8 mouse cellular contexts compared by ENCODE assay signal in genomic region chr8:121585159-121585825, GRCm38 (mm10). TPM values are rescaled to one million over a fixed set of nuclear protein-coding genes. Genes with fewer than 3 reads are reported as not detected.
DNase-seq lines count a peak whose midpoint lies in the region; ATAC-seq lines count a peak whose summit lies in the region.

No protein-coding gene starts in this region.

- H3K9me3 ChIP-seq in heart, embryonic 13.5 days = no peaks in the 10 kb centered on the region
- H3K9me3 ChIP-seq in liver, embryonic 12.5 days (replicated peaks) = no peaks in the 10 kb centered on the region
- H3K9me3 ChIP-seq in stomach, embryonic 15.5 days = no peaks in the 10 kb centered on the region

- H3K9ac ChIP-seq in heart, embryonic 13.5 days = peak overlapping the region; percentile 85
- H3K9ac ChIP-seq in liver, embryonic 12.5 days = peak overlapping the region; percentile 81
- peak overlapping the region; percentile 46; the same call in 1 of the 2 replicates for H3K9ac ChIP-seq in stomach, embryonic 15.5 days

- peaks cover 7% of the 10 kb centered on the region; the same call in 1 of the 2 replicates for H3K4me1 ChIP-seq in brown adipose tissue, adult 24 weeks (ENCODE audit: control insufficient read depth, insufficient read depth, insufficient read length, low read length)
- peaks cover 15% of the 10 kb centered on the region for H3K4me1 ChIP-seq in heart, embryonic 13.5 days
- H3K4me1 ChIP-seq in liver, embryonic 12.5 days = peaks cover 55% of the 10 kb centered on the region
- H3K4me1 ChIP-seq in stomach, embryonic 15.5 days = peaks cover 4% of the 10 kb centered on the region

- ATAC-seq in heart, embryonic 13.5 days (ENCODE audit: extremely low read depth, insufficient number of reproducible peaks, low FRiP score, low TSS enrichment) = peak; percentile 91
- peak; percentile 86 for ATAC-seq in liver, embryonic 12.5 days
- peak; percentile 94 for ATAC-seq in stomach, embryonic 15.5 days (ENCODE audit: insufficient read depth, low FRiP score, low read depth)

- DNase-seq in CD4-positive, CD25-positive, alpha-beta regulatory T cell, adult 2 months (ENCODE audit: low read depth, low spot score) = peak; percentile 100
- peak; percentile 92 for DNase-seq in fat pad, adult 2 months (ENCODE audit: extremely low read depth, low read depth, low spot score)
- peak; percentile 100 for DNase-seq in kidney, postnatal 10 days
- DNase-seq in natural killer cell, adult 2 months (ENCODE audit: low spot score in 2 of 2) = peak; percentile 99

- 1% methylated on average over 47 of the region's 47 CpGs for WGBS in heart, embryonic 13.5 days
- WGBS in liver, embryonic 12.5 days (ENCODE audit: insufficient replicate concordance) = 2% methylated on average over 47 of the region's 47 CpGs
- 1% methylated on average over 47 of the region's 47 CpGs for WGBS in stomach, embryonic 15.5 days

- H3K36me3 ChIP-seq in heart, embryonic 13.5 days = no peaks in the 10 kb centered on the region
- H3K36me3 ChIP-seq in liver, embryonic 12.5 days = no peaks in the 10 kb centered on the region
- no peaks in the 10 kb centered on the region for H3K36me3 ChIP-seq in stomach, embryonic 15.5 days

- H3K27ac ChIP-seq in brown adipose tissue, adult 24 weeks (replicated peaks; ENCODE audit: low read depth, low read length) = peak overlapping the region; percentile 62
- H3K27ac ChIP-seq in heart, embryonic 13.5 days (replicated peaks) = peak overlapping the region; percentile 64
- peak overlapping the region; percentile 86 for H3K27ac ChIP-seq in liver, embryonic 12.5 days
- H3K27ac ChIP-seq in stomach, embryonic 15.5 days = no peak overlapping the region

- peak overlapping the region; percentile 79 for H3K4me3 ChIP-seq in brown adipose tissue, adult 24 weeks (ENCODE audit: insufficient read depth, low read depth, low read length)
- peak overlapping the region; percentile 72 for H3K4me3 ChIP-seq in heart, embryonic 13.5 days
- peak overlapping the region; percentile 75 for H3K4me3 ChIP-seq in liver, embryonic 12.5 days
- H3K4me3 ChIP-seq in stomach, embryonic 15.5 days (replicated peaks) = peak overlapping the region; percentile 60

- peak overlapping the region; percentile 73 for H3K4me2 ChIP-seq in heart, embryonic 13.5 days
- H3K4me2 ChIP-seq in liver, embryonic 12.5 days = peak overlapping the region; percentile 76
- H3K4me2 ChIP-seq in stomach, embryonic 15.5 days = peak overlapping the region; percentile 73

- no peaks in the 10 kb centered on the region for H3K27me3 ChIP-seq in heart, embryonic 13.5 days (replicated peaks)
- H3K27me3 ChIP-seq in liver, embryonic 12.5 days (replicated peaks) = no peaks in the 10 kb centered on the region
- no peaks in the 10 kb centered on the region for H3K27me3 ChIP-seq in stomach, embryonic 15.5 days (replicated peaks)

RNA-seq across cellular contexts. Expression of gene Map1lc3b, which starts 4.9 kb away (rescaled TPM):
- 258 and 275 TPM in 2 replicates for polyA plus RNA-seq in brown adipose tissue, adult 24 weeks (2012; ENCODE audit: insufficient read depth, insufficient read length, missing spikeins)
- polyA plus RNA-seq in heart, embryonic 13.5 days (2015; fragmentation: Nextera tagmentation; extraction: Ambion mirVana) = 187 and 188 TPM in 2 replicates
- 135 and 137 TPM in 2 replicates for polyA plus RNA-seq in liver, embryonic 12.5 days (2016; fragmentation: Nextera tagmentation; extraction: Ambion mirVana)
- 179 and 217 TPM in 2 replicates for polyA plus RNA-seq in stomach, embryonic 15.5 days (2015; fragmentation: Nextera tagmentation; extraction: Ambion mirVana)

RNA-seq across cellular contexts. Expression of gene Fbxo31, which starts 6.7 kb away (rescaled TPM):
- polyA plus RNA-seq in brown adipose tissue, adult 24 weeks (2012; ENCODE audit: insufficient read depth, insufficient read length, missing spikeins) = 9.7 and 14.7 TPM in 2 replicates
- 7.8 and 9.8 TPM in 2 replicates for polyA plus RNA-seq in heart, embryonic 13.5 days (2015; fragmentation: Nextera tagmentation; extraction: Ambion mirVana)
- 19.6 and 19.8 TPM in 2 replicates for polyA plus RNA-seq in liver, embryonic 12.5 days (2016; fragmentation: Nextera tagmentation; extraction: Ambion mirVana)
- polyA plus RNA-seq in stomach, embryonic 15.5 days (2015; fragmentation: Nextera tagmentation; extraction: Ambion mirVana) = 15.8 and 16.3 TPM in 2 replicates

RNA-seq across cellular contexts. Expression of gene 1700018B08Rik, which starts 41.2 kb away (rescaled TPM):
- polyA plus RNA-seq in brown adipose tissue, adult 24 weeks (2012; ENCODE audit: insufficient read depth, insufficient read length, missing spikeins) = not detected in 2 replicates
- not detected in 2 replicates for polyA plus RNA-seq in heart, embryonic 13.5 days (2015; fragmentation: Nextera tagmentation; extraction: Ambion mirVana)
- not detected in 2 replicates for polyA plus RNA-seq in liver, embryonic 12.5 days (2016; fragmentation: Nextera tagmentation; extraction: Ambion mirVana)
- not detected in 2 replicates for polyA plus RNA-seq in stomach, embryonic 15.5 days (2015; fragmentation: Nextera tagmentation; extraction: Ambion mirVana)
